Mouse (Mus musculus): ENCODE measurements around the gene Ephb2. TPM values are rescaled to one million over a fixed set of nuclear protein-coding genes. Genes with fewer than 3 reads are reported as not detected.
A peak's percentile ranks its signal among the peaks of the same experiment; 100 is the strongest.

Gene Ephb2
- polyA plus RNA-seq, 1 experiment: 15.1 TPM

GRCm38 (mm10) chr4:136867690-136868345 lies 32.0 kb upstream of the Ephb2 start:
- Histone ChIP-seq H3K9ac (ENCODE audit: low read depth, poor library complexity, severe bottlenecking) (no peak overlapping the region), H3K9me3 (replicated peaks; ENCODE audit: control insufficient read depth, insufficient read depth, low read length, poor library complexity, severe bottlenecking) (no peaks in the 10 kb centered on the region), H3K36me3 (ENCODE audit: control insufficient read depth, insufficient read depth, low read length, poor library complexity, severe bottlenecking) (no peaks in the 10 kb centered on the region), H3K27ac (ENCODE audit: insufficient read depth, low read length) (no peak overlapping the region), H3K4me1 (ENCODE audit: control insufficient read depth, insufficient read depth, low read length) (no peaks in the 10 kb centered on the region), H3K27me3 (ENCODE audit: control insufficient read depth, insufficient read depth, low read length, poor library complexity, severe bottlenecking) (no peaks in the 10 kb centered on the region), H3K4me3 (ENCODE audit: low read depth, low read length) (no peak overlapping the region)
- no peak for TF ChIP-seq CTCF (IDR thresholded peaks at IDR 0.05; ENCODE audit: low read depth, low read length)
- TF ChIP-seq EP300 (IDR thresholded peaks at IDR 0.05; ENCODE audit: insufficient read depth, low read depth, low read length): no peak
- TF ChIP-seq POLR2A (IDR thresholded peaks at IDR 0.05; ENCODE audit: insufficient read depth, low read length): no peak

- Histone ChIP-seq H3K36me3 (ENCODE audit: control insufficient read depth, insufficient read depth, low read length, poor library complexity, severe bottlenecking) (no peaks in the 10 kb centered on the region), H3K27ac (ENCODE audit: insufficient read depth, low read length) (no peak overlapping the region), H3K9ac (ENCODE audit: low read depth, poor library complexity, severe bottlenecking) (no peak overlapping the region), H3K27me3 (ENCODE audit: control insufficient read depth, insufficient read depth, low read length, poor library complexity, severe bottlenecking) (no peaks in the 10 kb centered on the region), H3K9me3 (replicated peaks; ENCODE audit: control insufficient read depth, insufficient read depth, low read length, poor library complexity, severe bottlenecking) (no peaks in the 10 kb centered on the region), H3K4me3 (ENCODE audit: low read depth, low read length) (no peak overlapping the region), H3K4me1 (ENCODE audit: control insufficient read depth, insufficient read depth, low read length) (no peaks in the 10 kb centered on the region)
- no peak for TF ChIP-seq EP300 (IDR thresholded peaks at IDR 0.05; ENCODE audit: insufficient read depth, low read depth, low read length)
- no peak for TF ChIP-seq CTCF (IDR thresholded peaks at IDR 0.05; ENCODE audit: low read depth, low read length)
- no peak for TF ChIP-seq POLR2A (IDR thresholded peaks at IDR 0.05; ENCODE audit: insufficient read depth, low read length)
These were observed 29.7 kb upstream of the Ephb2 start for GRCm38 (mm10) chr4:136865531-136865930.

- no peak overlapping the region for H3K9ac ChIP-seq (ENCODE audit: low read depth, poor library complexity, severe bottlenecking)
- no peaks in the 10 kb centered on the region for H3K9me3 ChIP-seq (replicated peaks; ENCODE audit: control insufficient read depth, insufficient read depth, low read length, poor library complexity, severe bottlenecking)
- H3K4me3 ChIP-seq (ENCODE audit: low read depth, low read length): no peak overlapping the region
- no peaks in the 10 kb centered on the region for H3K36me3 ChIP-seq (ENCODE audit: control insufficient read depth, insufficient read depth, low read length, poor library complexity, severe bottlenecking)
- no peaks in the 10 kb centered on the region for H3K27me3 ChIP-seq (ENCODE audit: control insufficient read depth, insufficient read depth, low read length, poor library complexity, severe bottlenecking)
- TF ChIP-seq CTCF (IDR thresholded peaks at IDR 0.05; ENCODE audit: low read depth, low read length): no peak
- TF ChIP-seq EP300 (IDR thresholded peaks at IDR 0.05; ENCODE audit: insufficient read depth, low read depth, low read length): no peak
- no peak for TF ChIP-seq POLR2A (IDR thresholded peaks at IDR 0.05; ENCODE audit: insufficient read depth, low read length)
- no peak overlapping the region for H3K27ac ChIP-seq (ENCODE audit: insufficient read depth, low read length)
- H3K4me1 ChIP-seq (ENCODE audit: control insufficient read depth, insufficient read depth, low read length): no peaks in the 10 kb centered on the region
These were observed 29.1 kb upstream of the Ephb2 start for GRCm38 (mm10) chr4:136864751-136865470.

GRCm38 (mm10) chr4:136863517-136863916 lies 27.7 kb upstream of the Ephb2 start:
- no peaks in the 10 kb centered on the region for H3K27me3 ChIP-seq (ENCODE audit: control insufficient read depth, insufficient read depth, low read length, poor library complexity, severe bottlenecking)
- no peaks in the 10 kb centered on the region for H3K4me1 ChIP-seq (ENCODE audit: control insufficient read depth, insufficient read depth, low read length)
- no peak overlapping the region for H3K4me3 ChIP-seq (ENCODE audit: low read depth, low read length)
- no peak overlapping the region for H3K27ac ChIP-seq (ENCODE audit: insufficient read depth, low read length)
- H3K9me3 ChIP-seq (replicated peaks; ENCODE audit: control insufficient read depth, insufficient read depth, low read length, poor library complexity, severe bottlenecking): no peaks in the 10 kb centered on the region
- H3K36me3 ChIP-seq (ENCODE audit: control insufficient read depth, insufficient read depth, low read length, poor library complexity, severe bottlenecking): no peaks in the 10 kb centered on the region
- TF ChIP-seq EP300 (IDR thresholded peaks at IDR 0.05; ENCODE audit: insufficient read depth, low read depth, low read length): no peak
- no peak for TF ChIP-seq CTCF (IDR thresholded peaks at IDR 0.05; ENCODE audit: low read depth, low read length)
- no peak for TF ChIP-seq POLR2A (IDR thresholded peaks at IDR 0.05; ENCODE audit: insufficient read depth, low read length)
- H3K9ac ChIP-seq (ENCODE audit: low read depth, poor library complexity, severe bottlenecking): no peak overlapping the region

- TF ChIP-seq EP300 (IDR thresholded peaks at IDR 0.05; ENCODE audit: insufficient read depth, low read depth, low read length): no peak
- no peak for TF ChIP-seq CTCF (IDR thresholded peaks at IDR 0.05; ENCODE audit: low read depth, low read length)
- no peak for TF ChIP-seq POLR2A (IDR thresholded peaks at IDR 0.05; ENCODE audit: insufficient read depth, low read length)
- Histone ChIP-seq H3K27me3 (ENCODE audit: control insufficient read depth, insufficient read depth, low read length, poor library complexity, severe bottlenecking) (no peaks in the 10 kb centered on the region), H3K4me1 (ENCODE audit: control insufficient read depth, insufficient read depth, low read length) (no peaks in the 10 kb centered on the region), H3K9ac (ENCODE audit: low read depth, poor library complexity, severe bottlenecking) (no peak overlapping the region), H3K36me3 (ENCODE audit: control insufficient read depth, insufficient read depth, low read length, poor library complexity, severe bottlenecking) (no peaks in the 10 kb centered on the region), H3K4me3 (ENCODE audit: low read depth, low read length) (no peak overlapping the region), H3K9me3 (replicated peaks; ENCODE audit: control insufficient read depth, insufficient read depth, low read length, poor library complexity, severe bottlenecking) (no peaks in the 10 kb centered on the region), H3K27ac (ENCODE audit: insufficient read depth, low read length) (no peak overlapping the region)
These were observed 26.6 kb upstream of the Ephb2 start for GRCm38 (mm10) chr4:136862411-136862810.

GRCm38 (mm10) chr4:136861806-136862205 lies 26.0 kb upstream of the Ephb2 start:
- Histone ChIP-seq H3K4me1 (ENCODE audit: control insufficient read depth, insufficient read depth, low read length) (no peaks in the 10 kb centered on the region), H3K9ac (ENCODE audit: low read depth, poor library complexity, severe bottlenecking) (peak overlapping the region; percentile 33; the same call in 1 of the 2 replicates), H3K9me3 (replicated peaks; ENCODE audit: control insufficient read depth, insufficient read depth, low read length, poor library complexity, severe bottlenecking) (no peaks in the 10 kb centered on the region), H3K27me3 (ENCODE audit: control insufficient read depth, insufficient read depth, low read length, poor library complexity, severe bottlenecking) (no peaks in the 10 kb centered on the region), H3K36me3 (ENCODE audit: control insufficient read depth, insufficient read depth, low read length, poor library complexity, severe bottlenecking) (no peaks in the 10 kb centered on the region), H3K4me3 (ENCODE audit: low read depth, low read length) (peak overlapping the region; percentile 6; the same call in 1 of the 2 replicates), H3K27ac (ENCODE audit: insufficient read depth, low read length) (no peak overlapping the region)
- TF ChIP-seq CTCF (IDR thresholded peaks at IDR 0.05; ENCODE audit: low read depth, low read length) (no peak), EP300 (IDR thresholded peaks at IDR 0.05; ENCODE audit: insufficient read depth, low read depth, low read length) (no peak), POLR2A (IDR thresholded peaks at IDR 0.05; ENCODE audit: insufficient read depth, low read length) (no peak)
